Mouse (Mus musculus): ENCODE measurements around the gene Gm3173. TPM values are rescaled to one million over a fixed set of nuclear protein-coding genes. Genes with fewer than 3 reads are reported as not detected.
"Not testable (repeated sequence)": the region's sequence is repeated elsewhere in the genome, so short reads cannot be mapped to it uniquely, and the experiment has no call there.

The Gm3173 gene
- not detected in 2 replicates for polyA plus RNA-seq (2015; fragmentation: Nextera tagmentation; extraction: Ambion mirVana)

GRCm38 (mm10) chr14:4430692-4431091 lies at the start of gene Gm3173:
Gene Gm3173 (plus strand): TSS chr14:4430992.
- not testable (repeated sequence) for ATAC-seq (ENCODE audit: insufficient read depth, low FRiP score, low read depth); H3K9ac ChIP-seq; H3K27ac ChIP-seq; H3K4me3 ChIP-seq (replicated peaks); H3K36me3 ChIP-seq; H3K9me3 ChIP-seq; H3K4me1 ChIP-seq; H3K4me2 ChIP-seq; H3K27me3 ChIP-seq (replicated peaks)

DNA sequence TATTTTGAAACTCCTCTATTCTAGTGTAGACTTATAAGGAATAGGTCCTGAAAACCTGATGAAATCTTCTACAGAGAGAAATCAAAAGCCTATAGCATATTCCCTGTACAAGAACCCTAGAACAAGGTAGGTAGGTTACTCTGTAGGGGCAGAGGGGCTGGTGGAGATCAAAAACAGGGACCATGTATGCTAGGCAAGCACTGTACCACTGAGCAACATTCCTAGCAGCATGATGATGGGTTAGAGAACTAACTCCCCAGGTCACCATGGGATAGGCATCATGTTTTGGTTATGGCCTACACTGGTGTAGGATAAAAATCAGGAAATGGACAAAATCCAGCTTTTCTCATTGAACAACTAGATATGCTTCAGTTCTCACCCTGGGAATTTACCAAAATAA lies 45.2 kb upstream of the Gm3173 start:
- not testable (repeated sequence) for H3K36me3 ChIP-seq; H3K4me3 ChIP-seq (replicated peaks); H3K9ac ChIP-seq; ATAC-seq (ENCODE audit: insufficient read depth, low FRiP score, low read depth); H3K4me2 ChIP-seq; H3K27ac ChIP-seq; H3K9me3 ChIP-seq; H3K27me3 ChIP-seq (replicated peaks); H3K4me1 ChIP-seq

DNA sequence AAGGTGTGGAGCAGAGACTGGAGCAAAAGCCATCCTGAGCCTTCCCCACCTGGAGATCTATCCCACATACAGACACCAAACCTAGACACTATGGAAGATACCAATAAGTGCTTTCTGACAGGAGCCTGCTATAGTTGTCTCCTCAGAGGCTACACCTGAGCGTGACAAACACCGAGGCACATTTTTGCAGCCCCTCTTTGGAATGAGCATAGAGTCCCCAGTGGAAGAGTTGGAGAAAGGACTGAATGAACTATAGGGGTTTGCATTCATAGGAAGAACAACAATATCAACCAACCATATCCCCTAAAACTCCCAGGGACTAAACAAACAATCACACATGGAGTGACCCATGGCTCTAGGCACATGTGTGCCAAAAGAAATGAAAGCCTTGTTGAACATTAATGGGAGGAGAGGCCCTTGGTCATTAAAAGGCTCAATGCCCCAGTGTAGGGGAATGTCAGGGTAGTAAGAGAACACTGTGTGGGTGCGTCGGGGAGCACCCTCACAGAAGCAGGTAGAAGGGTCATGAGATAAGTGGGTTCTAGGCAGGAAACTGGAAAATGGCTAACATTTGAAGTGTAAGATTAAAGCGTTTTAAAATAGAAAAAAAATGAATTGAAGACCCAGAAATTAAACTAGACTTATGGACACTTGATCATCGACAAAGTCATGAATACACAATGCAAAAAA lies 37.8 kb upstream of the Gm3173 start:
- not testable (repeated sequence) for H3K9ac ChIP-seq; H3K27me3 ChIP-seq (replicated peaks); H3K36me3 ChIP-seq; H3K4me3 ChIP-seq (replicated peaks); H3K4me1 ChIP-seq; ATAC-seq (ENCODE audit: insufficient read depth, low FRiP score, low read depth); H3K27ac ChIP-seq; H3K9me3 ChIP-seq; H3K4me2 ChIP-seq
- 91% methylated on average over 4 of the region's 6 CpGs for WGBS

DNA sequence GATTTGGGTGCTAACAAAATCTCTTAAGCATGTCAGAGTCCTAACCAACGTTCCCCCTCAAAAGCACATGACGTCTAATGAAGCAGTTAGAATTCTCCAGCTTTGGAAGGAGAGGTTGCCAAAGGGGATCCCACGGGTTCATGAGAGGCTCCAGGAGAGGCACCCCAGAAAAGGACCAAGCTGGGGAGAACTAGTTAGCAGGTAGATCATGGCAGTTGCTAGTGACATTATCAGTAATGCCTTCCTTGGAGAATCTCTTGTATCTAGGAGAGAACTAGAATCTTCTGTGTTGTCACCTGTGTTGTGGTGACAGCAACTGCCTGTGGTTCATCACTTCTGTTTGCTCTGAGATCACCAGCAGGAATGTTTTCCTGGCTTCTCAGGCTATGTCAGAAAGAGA lies 33.6 kb upstream of the Gm3173 start, which contains the start of gene Gm3159:
Gene Gm3159, plus strand, starts transcription at position 301 of the 400 bp plus-strand sequence.
- WGBS, result 78% methylated on average over 1 of the region's 3 CpGs
- not testable (repeated sequence) for H3K9ac ChIP-seq; H3K36me3 ChIP-seq; H3K4me2 ChIP-seq; H3K4me1 ChIP-seq; H3K4me3 ChIP-seq (replicated peaks); H3K9me3 ChIP-seq; H3K27me3 ChIP-seq (replicated peaks); H3K27ac ChIP-seq; ATAC-seq (ENCODE audit: insufficient read depth, low FRiP score, low read depth)

DNA sequence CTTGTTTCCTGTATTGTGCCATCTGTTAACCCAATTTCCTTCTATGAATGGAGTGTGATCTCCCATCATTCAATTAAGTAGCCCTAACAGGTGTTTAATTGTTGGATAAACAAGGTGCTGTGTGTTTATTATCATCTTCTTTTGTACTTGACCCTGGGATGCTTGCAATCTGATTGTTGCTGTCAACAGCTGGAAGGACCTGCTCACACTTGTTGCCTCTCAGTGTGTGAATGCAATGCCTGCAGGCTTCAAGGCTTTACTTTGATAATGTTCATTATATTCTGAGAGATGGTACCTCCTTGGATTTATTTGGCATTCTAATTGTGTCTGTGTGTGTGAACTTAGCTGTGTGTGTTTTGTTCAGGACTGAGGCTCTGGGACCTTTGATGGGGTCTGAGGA lies 32.2 kb upstream of the Gm3173 start:
- not testable (repeated sequence) for ATAC-seq (ENCODE audit: insufficient read depth, low FRiP score, low read depth); H3K27ac ChIP-seq; H3K36me3 ChIP-seq; H3K27me3 ChIP-seq (replicated peaks); H3K9ac ChIP-seq; H3K4me2 ChIP-seq; H3K4me1 ChIP-seq; H3K9me3 ChIP-seq; H3K4me3 ChIP-seq (replicated peaks)

DNA sequence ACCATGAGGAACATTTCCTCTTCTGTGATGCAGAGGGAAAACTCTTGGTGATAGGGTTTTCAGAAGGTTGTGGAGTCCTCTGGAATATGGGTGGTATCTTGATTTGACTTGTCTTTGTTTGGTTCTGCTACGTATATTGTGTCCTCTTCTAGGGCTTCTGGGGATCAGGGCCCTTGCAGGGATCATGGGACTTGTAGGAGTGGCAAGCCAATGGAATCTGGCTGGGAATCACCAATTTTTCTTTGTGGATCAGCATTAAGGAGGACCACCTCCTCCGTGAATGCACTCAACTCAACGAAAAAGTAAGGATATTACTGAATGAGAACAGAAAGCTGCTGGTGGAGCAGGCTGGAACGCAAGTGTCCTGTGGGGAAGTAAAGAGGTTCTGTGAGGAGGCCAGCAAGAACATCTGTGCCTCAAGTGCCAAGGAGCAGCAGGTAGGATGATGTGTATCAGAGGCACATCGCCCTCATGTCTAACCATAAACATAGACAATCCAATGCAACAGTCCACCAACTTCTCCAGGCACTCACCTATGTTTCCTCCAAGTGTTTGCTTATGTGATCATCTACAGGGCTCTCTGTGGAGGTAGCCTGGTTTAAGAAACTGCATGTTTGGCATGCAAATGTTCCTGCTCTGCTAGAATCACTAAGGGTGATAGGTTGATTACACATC lies 30.5 kb upstream of the Gm3173 start:
- not testable (repeated sequence) for H3K27ac ChIP-seq; H3K9me3 ChIP-seq; H3K4me2 ChIP-seq; ATAC-seq (ENCODE audit: insufficient read depth, low FRiP score, low read depth); H3K4me3 ChIP-seq (replicated peaks); H3K27me3 ChIP-seq (replicated peaks); H3K36me3 ChIP-seq; H3K4me1 ChIP-seq; H3K9ac ChIP-seq
- 86% methylated on average over 5 of the region's 5 CpGs for WGBS

DNA sequence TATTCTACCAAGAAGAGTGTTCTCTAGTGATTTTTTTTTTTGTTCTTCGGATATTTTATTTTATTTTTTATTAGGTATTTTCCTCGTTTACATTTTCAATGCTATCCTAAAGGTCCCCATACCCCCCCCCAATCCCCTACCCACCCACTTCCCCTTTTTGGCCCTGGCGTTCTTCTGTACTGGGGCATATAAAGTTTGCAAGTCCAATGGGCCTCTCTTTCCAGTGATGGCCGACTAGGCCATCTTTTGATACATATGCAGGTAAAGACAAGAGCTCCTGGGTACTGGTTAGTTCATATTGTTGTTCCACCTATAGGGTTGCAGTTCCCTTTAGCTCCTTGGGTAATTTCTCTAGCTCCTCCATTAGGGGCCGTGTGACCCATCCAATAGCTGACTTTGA lies 29.5 kb upstream of the Gm3173 start:
- not testable (repeated sequence) for ATAC-seq (ENCODE audit: insufficient read depth, low FRiP score, low read depth); H3K9me3 ChIP-seq; H3K27ac ChIP-seq; H3K4me2 ChIP-seq; H3K9ac ChIP-seq; H3K4me1 ChIP-seq; H3K4me3 ChIP-seq (replicated peaks); H3K36me3 ChIP-seq; H3K27me3 ChIP-seq (replicated peaks)
- WGBS, result 69% methylated on average over 5 of the region's 5 CpGs

GRCm38 (mm10) chr14:4403840-4404239 lies 27.0 kb upstream of the Gm3173 start:
- not testable (repeated sequence) for H3K9me3 ChIP-seq; ATAC-seq (ENCODE audit: insufficient read depth, low FRiP score, low read depth); H3K27me3 ChIP-seq (replicated peaks); H3K4me3 ChIP-seq (replicated peaks); H3K4me2 ChIP-seq; H3K27ac ChIP-seq; H3K36me3 ChIP-seq; H3K4me1 ChIP-seq; H3K9ac ChIP-seq

DNA sequence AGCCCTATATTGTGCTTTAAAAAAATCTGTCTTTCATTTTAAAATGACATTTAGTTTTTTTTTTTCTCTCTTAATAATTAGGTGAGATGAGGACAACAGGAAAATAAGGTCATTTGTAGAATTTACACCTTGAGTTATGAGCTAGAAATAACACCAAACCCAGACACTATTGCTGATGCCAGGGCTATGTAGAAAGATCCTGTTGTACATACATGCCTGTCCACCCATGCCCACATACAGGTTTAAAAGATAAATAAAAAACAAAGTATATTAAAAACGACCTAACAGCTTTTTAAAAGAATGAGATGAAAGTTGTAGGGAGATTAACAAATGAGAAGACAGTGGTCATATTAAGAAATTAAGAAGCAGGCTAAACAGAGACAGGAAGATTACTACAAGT lies 20.9 kb upstream of the Gm3173 start:
- H3K36me3 ChIP-seq; H3K9ac ChIP-seq; H3K27me3 ChIP-seq (replicated peaks); ATAC-seq (ENCODE audit: insufficient read depth, low FRiP score, low read depth); H3K4me1 ChIP-seq; H3K4me3 ChIP-seq (replicated peaks); H3K4me2 ChIP-seq; H3K9me3 ChIP-seq; H3K27ac ChIP-seq: not testable (repeated sequence)
- WGBS, result 47% methylated on average over 1 of the region's 1 CpGs

DNA sequence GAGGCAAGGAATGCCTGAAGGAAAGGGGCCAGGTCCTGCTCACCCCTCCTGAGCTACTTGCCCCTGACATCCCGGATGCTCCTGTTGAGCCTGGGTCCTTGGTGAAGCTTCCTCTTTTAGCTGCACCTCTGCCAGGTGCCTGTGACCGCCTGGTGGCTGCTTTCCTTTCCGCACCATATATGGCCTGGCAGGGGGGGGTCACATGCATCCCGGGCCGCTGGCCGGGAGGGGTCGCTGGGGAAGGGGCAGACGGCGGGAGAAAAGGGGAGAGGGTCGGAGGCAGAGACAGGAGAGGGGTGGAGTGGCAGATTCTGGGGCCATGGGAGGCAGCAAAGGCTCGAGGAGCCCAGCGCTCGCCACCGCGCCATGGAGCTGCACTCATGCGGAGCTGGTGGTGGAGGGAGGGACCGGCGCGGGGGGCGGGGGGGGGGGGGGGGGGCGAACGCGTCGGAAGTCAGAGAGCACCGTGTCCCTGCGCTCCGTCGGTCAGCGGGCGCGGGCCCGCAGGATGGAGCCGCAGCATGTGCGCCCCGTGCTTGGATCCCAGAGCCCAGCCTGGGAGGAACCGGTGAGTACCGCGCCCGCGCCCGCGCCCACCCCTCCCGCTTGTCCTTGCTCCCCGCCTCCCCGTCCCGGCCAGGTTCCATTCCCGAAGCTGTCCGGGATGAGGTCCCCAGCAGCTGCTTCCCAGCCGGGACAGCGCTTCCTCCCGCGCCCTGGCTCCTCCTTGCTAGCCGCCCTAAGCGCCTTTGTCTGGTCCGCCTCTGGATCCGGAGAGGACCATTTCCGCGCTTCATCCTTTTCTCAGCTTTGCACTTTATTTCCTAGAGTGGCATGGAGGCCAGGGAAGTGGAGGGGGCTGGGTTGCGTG lies 15.6 kb upstream of the Gm3173 start, which contains the start of gene Gm3164:
Gene Gm3164, plus strand, starts transcription at position 484 of the 871 bp plus-strand sequence.
- H3K36me3 ChIP-seq; ATAC-seq (ENCODE audit: insufficient read depth, low FRiP score, low read depth); H3K27ac ChIP-seq; H3K9me3 ChIP-seq; H3K9ac ChIP-seq; H3K27me3 ChIP-seq (replicated peaks); H3K4me1 ChIP-seq: not testable (repeated sequence)
- H3K4me3 ChIP-seq (replicated peaks), result peak within 1 kb of the TSS; percentile 31
- H3K4me2 ChIP-seq, result peak within 1 kb of the TSS; percentile 58
- WGBS, result 2% methylated on average over 25 of the region's 59 CpGs

- not testable (repeated sequence) for ATAC-seq (ENCODE audit: insufficient read depth, low FRiP score, low read depth); H3K27ac ChIP-seq; H3K4me3 ChIP-seq (replicated peaks); H3K4me1 ChIP-seq; H3K36me3 ChIP-seq; H3K27me3 ChIP-seq (replicated peaks); H3K9ac ChIP-seq; H3K9me3 ChIP-seq; H3K4me2 ChIP-seq
- WGBS, result 81% methylated on average over 1 of the region's 2 CpGs
Observed at GRCm38 (mm10) chr14:4481445-4481844, 50.7 kb downstream of the Gm3173 start, which contains the start of gene Gm3182. Gene Gm3182 (plus strand): TSS chr14:4481745.

GRCm38 (mm10) chr14:4499425-4499824 lies 68.6 kb downstream of the Gm3173 start:
- H3K27ac ChIP-seq; H3K9me3 ChIP-seq; H3K27me3 ChIP-seq (replicated peaks); ATAC-seq (ENCODE audit: insufficient read depth, low FRiP score, low read depth); H3K9ac ChIP-seq; H3K4me1 ChIP-seq; H3K36me3 ChIP-seq: not testable (repeated sequence)
- whole genome bisulfite sequencing, result 1% methylated on average over 22 of the region's 25 CpGs
- peak overlapping the region; percentile 42 for H3K4me2 ChIP-seq
- H3K4me3 ChIP-seq (replicated peaks), result peak overlapping the region; percentile 25
